Mouse (Mus musculus) CD4-positive, CD25-positive, alpha-beta regulatory T cell, adult 2 months (primary cell): Measurements from ENCODE around the gene Rasgrf1.
"Not testable (repeated sequence)": the region's sequence is repeated elsewhere in the genome, so short reads cannot be mapped to it uniquely, and the experiment has no call there.

Source experiments
- DNase-seq: peaks from one replicate; pipeline ENCODE4 v3.0.0-alpha.2; 2012; ENCODE audit warnings: low read depth, low spot score

Rasgrf1 gene

GRCm38 (mm10) chr9:90035794-90036193 lies 126.1 kb downstream of the Rasgrf1 start:
- DNase-seq: no peak

GRCm38 (mm10) chr9:90036313-90036712 lies 126.6 kb downstream of the Rasgrf1 start:
- no peak for DNase-seq

DNA sequence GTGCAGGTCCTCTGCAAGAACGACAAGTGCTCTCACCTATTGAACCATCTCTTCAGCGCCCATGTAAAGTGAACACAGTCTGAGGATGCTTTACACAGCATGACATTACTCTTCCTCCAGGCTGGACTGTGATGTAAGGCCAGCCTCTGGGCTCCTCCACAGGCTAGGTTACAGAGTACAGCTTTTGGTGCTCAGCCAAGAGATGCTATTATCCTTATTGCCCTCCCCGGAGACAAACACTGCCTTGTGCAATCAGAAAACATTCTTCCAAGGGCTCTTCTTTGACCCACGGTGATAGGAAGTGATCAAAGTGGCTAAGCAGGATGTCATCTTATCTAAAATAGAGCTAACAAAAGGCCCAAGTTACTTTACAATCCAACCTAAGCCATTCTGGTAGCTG lies 128.8 kb downstream of the Rasgrf1 start:
- no peak for DNase-seq

DNA sequence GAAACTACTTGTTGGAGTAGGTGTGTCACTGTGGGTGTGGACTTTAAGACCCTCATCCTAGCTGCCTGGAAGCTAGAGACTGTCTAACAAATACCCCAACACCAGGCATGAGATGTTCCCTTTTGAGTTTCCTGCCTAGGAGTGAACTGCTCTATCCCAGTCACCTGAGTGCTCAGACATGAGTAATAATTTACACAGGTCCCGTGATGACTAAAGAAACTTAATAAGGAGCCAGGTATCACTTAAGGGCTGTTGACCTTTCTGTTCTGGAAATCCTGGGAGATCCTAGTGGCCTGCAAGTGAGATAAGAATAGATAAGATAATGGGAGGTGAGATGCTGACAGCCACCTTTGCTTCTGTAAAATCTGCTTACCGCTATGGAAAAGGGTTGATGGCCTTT lies 131.2 kb downstream of the Rasgrf1 start:
- DNase-seq: no peak

GRCm38 (mm10) chr9:90041556-90041955 lies 131.8 kb downstream of the Rasgrf1 start:
- no peak for DNase-seq

GRCm38 (mm10) chr9:90042906-90043305 lies 133.2 kb downstream of the Rasgrf1 start:
- not testable (repeated sequence) for DNase-seq

DNA sequence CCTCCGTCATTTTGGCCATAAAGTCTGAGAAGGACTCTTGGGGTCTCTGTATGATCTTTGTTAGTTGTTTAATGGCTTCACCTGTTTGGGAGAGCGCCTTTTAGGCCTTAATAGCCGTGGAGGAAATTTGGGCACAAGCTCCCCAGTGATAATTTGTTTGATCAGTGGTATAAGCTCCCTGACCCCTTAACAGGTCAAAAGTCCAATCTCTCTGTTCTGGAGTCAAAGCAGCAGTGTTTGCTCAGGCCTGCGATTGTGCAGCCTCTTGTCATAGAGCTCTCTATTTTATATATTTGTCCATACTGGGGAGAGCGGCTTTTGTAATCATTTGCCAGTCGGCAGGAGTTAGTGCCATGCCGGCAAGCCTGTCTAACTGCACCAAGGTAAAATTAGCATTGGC lies 135.5 kb downstream of the Rasgrf1 start:
- no peak for DNase-seq

DNA sequence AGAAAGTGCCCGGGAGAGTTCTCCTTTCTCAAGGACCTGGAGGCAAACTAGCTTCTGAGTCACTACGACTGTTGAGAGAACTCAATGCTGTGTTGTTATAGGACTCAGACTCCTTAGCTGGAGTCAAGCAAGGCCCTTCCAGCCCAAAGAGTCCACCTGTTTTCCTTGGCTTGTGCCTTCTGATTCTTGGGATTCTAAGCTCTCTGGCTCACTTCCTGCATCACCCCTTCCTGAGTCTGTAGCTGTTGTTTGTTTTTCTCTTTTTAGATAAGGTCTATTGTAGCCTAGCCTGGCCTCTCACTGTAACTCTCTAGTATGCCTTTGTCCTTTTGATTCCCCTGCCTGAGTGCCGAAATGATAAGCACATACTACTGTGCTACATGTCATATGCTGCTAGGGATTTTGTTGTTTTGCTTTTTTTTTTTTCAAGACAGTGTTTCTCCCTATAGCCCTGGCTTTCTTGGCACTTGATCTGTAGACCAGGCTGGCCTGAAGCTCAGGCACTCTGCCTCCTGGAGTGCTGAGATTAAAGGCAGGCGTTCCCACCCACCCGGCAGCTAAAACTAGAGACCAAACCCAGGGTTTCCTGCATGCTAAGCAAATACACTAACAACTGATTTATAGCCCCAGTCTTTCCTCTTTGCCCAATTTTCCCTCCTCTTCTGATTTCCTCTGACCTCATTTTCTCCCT lies 138.4 kb downstream of the Rasgrf1 start:
- no peak for DNase-seq

DNA sequence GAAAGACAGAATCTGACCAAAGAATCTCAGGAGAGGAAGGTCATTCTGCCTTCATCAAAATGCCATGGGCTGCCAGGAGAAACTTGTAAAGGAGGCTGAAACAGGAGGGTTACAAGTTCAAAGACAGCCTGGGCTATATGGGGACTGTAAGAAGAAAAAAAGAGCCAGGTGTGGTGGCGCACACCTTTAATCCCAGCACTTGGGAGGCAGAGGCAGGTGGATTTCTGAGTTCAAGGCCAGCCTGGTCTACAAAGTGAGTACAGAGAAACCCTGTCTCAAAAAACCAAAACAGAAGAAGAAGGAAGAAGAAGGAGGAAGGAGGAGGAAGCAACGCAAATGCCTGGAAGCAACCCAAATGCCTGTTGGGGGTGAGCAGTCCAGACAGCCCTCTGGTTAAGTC lies 144.1 kb downstream of the Rasgrf1 start, which contains the start of gene Ctsh:
Ctsh (plus strand) TSS at position 301 of the 400 bp plus-strand sequence.
- DNase-seq: no peak

- peak; percentile 19 for DNase-seq
These were observed 144.8 kb downstream of the Rasgrf1 start for GRCm38 (mm10) chr9:90054371-90055145.

- no peak for DNase-seq
These were observed 145.7 kb downstream of the Rasgrf1 start for GRCm38 (mm10) chr9:90055409-90055808.

DNA sequence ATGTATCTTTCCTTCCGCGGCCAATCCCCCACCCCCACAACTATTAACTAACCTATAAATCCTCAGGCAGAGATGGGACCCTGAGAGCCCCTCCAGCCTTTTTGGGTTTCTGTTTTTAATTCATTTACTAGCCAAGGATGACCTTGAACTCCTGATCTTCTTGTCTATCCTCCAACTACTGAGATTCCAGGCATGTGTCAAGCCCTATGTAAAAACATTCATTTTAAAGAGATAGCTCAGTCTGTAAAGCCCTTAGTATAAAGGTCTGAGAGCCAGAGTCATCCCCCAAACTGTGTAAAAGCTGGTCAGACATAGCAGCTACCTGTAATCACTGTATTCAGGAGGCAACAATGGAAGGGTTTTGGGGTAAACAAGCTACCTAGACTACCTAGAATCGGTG lies 146.2 kb downstream of the Rasgrf1 start:
- DNase-seq: no peak

- DNase-seq: no peak
These were observed 147.0 kb downstream of the Rasgrf1 start for GRCm38 (mm10) chr9:90056716-90057115.

DNA sequence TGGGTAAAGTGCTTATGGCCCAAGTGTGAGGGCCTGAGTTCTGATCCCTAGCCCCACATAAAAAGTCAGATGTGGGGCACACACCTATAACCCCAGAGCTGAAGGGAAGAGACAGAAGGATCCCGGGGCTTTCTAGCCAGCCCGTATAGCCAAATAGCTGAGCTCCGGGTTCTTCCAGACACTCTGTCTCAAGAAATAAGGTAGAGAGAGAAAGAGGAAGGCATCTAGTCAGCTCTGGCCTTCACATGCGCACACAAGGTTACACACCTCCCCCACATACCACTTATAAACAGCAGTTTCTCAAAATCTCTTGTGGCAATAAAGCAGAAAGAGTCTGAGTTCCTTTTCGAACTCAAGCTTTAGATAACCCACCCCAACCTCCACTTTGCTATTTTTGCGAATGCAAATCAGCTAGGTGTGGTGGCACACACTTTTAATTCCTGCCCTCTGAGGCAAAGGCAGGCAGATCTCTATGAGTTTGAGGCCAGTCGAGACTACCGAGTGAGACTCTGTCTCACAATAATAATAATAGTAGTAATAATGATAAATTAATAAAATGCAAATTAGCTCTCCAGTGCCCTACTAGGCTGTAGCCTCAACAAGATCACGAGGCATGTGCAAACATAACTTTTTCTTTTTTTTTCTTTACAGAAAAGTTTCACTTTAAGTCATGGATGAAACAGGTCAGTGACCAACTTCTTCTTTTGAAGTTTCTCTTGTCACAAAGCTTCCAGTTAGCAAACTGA lies 150.3 kb downstream of the Rasgrf1 start:
- no peak for DNase-seq

GRCm38 (mm10) chr9:90060574-90060875 lies 150.8 kb downstream of the Rasgrf1 start:
- no peak for DNase-seq

- not testable (repeated sequence) for DNase-seq
These were observed 151.2 kb downstream of the Rasgrf1 start for GRCm38 (mm10) chr9:90060932-90061331.

DNA sequence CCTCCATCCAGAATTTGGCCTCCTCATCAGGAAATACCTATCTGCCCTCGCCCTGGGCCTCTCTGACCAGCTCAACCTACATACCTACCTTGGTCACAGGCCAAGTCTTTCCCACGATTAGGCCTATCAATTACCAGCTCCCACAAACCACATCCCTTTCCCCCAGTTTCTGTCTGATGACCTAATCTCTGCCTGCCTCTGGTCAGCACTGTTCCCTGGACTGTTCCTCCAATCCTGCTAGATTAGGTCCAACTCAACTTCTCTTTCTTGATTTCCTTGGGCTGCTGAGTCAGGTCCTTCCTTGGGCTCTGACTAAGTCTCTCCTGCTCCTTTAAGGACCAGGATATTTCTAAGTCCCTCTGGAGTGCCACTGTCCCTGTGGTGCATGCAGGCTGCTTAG lies 157.6 kb downstream of the Rasgrf1 start:
- no peak for DNase-seq

- DNase-seq: no peak
These were observed 159.1 kb downstream of the Rasgrf1 start for GRCm38 (mm10) chr9:90068786-90069185.

- no peak for DNase-seq
These were observed 159.8 kb downstream of the Rasgrf1 start for GRCm38 (mm10) chr9:90069485-90069884.

DNA sequence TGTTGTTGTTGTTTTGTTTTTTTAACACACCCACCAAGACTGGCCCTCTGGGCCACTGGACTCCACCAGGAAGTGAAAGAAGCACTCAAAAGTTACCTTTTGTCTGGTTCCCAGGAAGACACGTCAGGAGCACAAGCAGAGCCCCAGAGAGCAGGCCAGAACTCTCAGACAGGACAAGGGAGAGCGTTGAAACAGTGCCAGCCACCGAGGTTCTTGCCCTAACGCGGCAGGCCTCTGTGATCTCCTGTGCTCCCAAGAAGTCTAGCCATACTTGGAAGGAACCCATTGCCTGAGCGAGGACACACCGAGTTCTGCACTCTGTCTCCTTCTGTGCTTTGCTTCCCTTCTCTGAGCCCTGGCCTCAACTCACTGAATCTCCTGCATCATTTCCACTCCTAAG lies 160.5 kb downstream of the Rasgrf1 start:
- no peak for DNase-seq

GRCm38 (mm10) chr9:90075336-90075735 lies 165.6 kb downstream of the Rasgrf1 start:
- DNase-seq: no peak

DNA sequence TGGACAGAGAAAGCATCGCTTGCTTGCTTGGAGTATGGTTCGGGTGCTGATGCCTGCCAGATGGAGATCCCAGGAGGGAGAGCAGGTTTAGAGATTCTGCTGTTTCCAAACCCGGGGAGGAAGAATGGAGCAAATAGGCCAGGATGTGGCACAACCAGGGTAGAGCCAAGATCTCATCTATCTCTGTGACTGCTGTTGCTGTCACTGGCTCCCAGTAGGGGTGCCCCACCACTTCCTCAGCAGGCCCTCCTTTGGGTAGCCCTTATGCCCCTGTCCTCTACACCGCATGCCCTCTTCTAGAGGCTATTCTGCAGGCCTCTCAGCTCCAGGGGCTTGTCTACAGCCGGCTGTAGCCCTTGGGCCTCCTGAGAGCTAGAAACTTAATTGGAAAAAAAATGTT lies 166.4 kb downstream of the Rasgrf1 start:
- no peak for DNase-seq
